Mouse (Mus musculus): ENCODE data around the gene Gm38394.

The Gm38394 gene

GRCm38 (mm10) chr1:133661203-133661933 is at the start of gene Gm38394:
TSS of gene Gm38394 (minus strand) at chr1:133661318.
- 1% methylated on average over 26 of the region's 26 CpGs for WGBS

GRCm38 (mm10) chr1:133710895-133711294 is 49.8 kb upstream of the Gm38394 start:
- 64% methylated on average over 6 of the region's 6 CpGs for WGBS

DNA sequence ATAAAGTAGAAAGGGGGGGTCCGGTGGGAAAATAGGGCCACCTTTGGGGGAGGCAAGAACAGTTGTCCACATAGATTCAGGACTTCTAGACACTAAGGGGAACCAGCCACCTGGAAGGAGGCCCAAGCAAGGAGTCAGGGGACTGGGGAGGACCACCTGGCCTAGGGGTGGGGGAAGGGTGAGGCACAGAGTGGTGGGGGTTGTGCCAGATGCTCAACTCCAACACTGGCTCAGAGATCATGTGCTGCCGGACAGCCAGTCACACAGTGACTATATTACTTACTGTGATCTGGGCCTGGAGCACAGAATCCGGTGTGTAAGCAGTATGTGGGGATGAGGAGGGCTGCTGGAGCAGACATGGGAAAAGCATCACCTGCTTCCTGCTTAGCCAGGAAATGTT is 48.2 kb upstream of the Gm38394 start:
- 86% methylated on average over 3 of the region's 3 CpGs for WGBS

- WGBS: 28% methylated on average over 1 of the region's 2 CpGs
These were observed 40.7 kb upstream of the Gm38394 start for GRCm38 (mm10) chr1:133701824-133702223.

- 91% methylated on average over 12 of the region's 12 CpGs for WGBS
These were observed 37.0 kb upstream of the Gm38394 start for GRCm38 (mm10) chr1:133697935-133698620.

DNA sequence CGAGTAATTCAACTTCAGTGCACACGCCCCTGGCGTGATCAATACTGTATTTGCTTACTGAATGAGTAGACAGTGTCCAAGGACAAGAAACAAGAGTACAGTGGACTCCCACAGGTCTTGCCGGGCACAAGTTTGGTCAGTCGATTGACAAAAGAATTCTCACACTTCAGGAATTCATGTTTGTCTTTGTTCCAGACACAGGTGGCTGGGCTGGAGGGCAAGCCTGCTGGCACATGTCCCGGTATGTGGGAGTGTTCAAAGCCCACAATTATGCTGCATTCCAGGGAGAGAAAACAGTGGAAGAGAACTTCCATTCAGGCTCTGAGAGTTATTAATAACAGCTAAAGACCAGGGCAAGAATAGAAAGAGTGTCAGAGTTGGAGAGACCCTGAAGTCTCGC is 34.8 kb upstream of the Gm38394 start:
- WGBS: 29% methylated on average over 7 of the region's 7 CpGs

GRCm38 (mm10) chr1:133694876-133695275 is 33.8 kb upstream of the Gm38394 start:
- 97% methylated on average over 1 of the region's 1 CpGs for WGBS

GRCm38 (mm10) chr1:133694301-133694700 is 33.2 kb upstream of the Gm38394 start:
- 39% methylated on average over 1 of the region's 1 CpGs for WGBS

- WGBS: 88% methylated on average over 11 of the region's 11 CpGs
These were observed 32.5 kb upstream of the Gm38394 start for GRCm38 (mm10) chr1:133693536-133694114.

- 65% methylated on average over 4 of the region's 4 CpGs for WGBS
These were observed 31.1 kb upstream of the Gm38394 start for GRCm38 (mm10) chr1:133692195-133692594.

DNA sequence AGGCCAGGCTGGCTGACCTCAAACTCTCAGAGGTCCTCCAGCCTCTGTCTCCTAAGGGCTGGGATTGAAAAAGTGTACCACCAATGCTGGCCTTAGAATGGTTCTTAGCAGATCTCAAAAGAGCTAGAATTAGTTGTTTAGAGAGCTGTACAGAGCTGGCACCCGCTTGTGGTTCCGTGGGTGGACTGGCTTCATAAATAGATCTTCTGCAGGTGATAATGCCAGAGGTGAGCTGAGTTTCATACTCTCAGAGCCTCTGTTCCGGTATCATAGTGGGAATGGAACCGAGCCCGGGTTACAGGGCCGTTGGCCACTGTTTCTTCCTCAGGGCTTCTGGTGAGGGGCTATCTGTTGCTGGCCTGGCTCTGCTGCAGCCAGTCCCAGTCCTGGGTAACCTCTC is 29.9 kb upstream of the Gm38394 start:
- WGBS: 85% methylated on average over 6 of the region's 6 CpGs

GRCm38 (mm10) chr1:133689897-133690296 is 28.8 kb upstream of the Gm38394 start, which contains the start of gene Lax1:
TSS of gene Lax1 (minus strand) at chr1:133690108.
- WGBS: 61% methylated on average over 6 of the region's 6 CpGs

DNA sequence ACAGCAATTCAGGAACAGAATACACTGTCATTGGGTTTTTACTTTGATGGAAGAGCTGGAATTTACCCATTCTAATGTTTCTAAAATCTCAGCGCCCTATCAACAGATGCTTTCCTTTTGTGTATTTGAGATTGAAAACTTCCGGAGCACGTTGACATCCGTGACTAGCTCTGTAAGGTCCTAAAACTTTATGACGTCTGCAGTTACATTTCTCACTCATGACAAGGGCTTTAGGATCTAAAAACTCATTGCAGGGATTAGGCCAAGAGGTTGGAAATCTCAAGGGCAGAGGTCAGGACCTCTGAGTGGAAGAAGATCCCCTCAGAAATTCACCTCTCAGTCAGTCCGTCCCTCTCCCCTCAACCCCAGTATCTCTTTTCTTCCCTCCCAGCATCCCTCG is 27.2 kb upstream of the Gm38394 start:
- WGBS: 83% methylated on average over 7 of the region's 7 CpGs

DNA sequence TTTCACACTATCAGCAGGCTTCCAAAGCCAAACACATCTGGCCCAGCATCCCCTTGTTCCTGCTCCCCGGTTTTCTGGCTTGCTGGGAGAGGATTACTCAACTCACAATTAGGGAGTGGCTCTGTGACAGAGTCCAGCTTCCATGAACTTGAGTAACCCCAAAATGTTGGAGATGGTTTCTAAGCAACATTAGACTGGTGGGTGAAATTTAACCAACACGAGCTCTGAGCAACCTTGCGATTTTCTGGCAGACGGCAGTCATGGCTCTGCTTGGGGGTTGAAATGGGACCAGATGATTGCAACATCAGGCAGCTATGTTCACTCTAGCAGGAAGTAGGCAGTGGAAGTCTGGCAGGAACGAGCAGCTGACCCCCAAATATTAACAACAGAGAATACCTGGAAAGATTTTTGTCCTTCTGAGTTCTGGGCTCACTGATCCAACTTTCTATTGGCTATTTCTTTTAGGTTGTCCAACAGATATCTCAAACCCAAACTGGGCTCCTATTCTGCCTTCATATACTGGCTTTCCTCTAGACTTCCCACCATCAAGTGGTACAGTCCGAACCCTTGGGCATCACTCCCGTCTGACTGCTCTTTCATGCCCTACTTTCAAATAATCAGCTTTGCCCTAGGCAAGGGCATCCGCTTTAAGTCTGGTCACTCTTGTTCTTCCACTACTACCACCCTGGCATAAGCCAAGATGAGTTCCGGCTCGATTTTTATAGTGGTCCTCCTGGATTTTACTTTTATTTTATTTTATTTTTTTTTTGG is 24.8 kb upstream of the Gm38394 start:
- 56% methylated on average over 10 of the region's 10 CpGs for WGBS

GRCm38 (mm10) chr1:133671801-133672200 is 10.7 kb upstream of the Gm38394 start:
- WGBS: 66% methylated on average over 3 of the region's 3 CpGs

- 88% methylated on average over 3 of the region's 3 CpGs for WGBS
These were observed 10.1 kb upstream of the Gm38394 start for GRCm38 (mm10) chr1:133671266-133671665.

GRCm38 (mm10) chr1:133670776-133671175 is 9.7 kb upstream of the Gm38394 start:
- WGBS: 86% methylated on average over 6 of the region's 6 CpGs

DNA sequence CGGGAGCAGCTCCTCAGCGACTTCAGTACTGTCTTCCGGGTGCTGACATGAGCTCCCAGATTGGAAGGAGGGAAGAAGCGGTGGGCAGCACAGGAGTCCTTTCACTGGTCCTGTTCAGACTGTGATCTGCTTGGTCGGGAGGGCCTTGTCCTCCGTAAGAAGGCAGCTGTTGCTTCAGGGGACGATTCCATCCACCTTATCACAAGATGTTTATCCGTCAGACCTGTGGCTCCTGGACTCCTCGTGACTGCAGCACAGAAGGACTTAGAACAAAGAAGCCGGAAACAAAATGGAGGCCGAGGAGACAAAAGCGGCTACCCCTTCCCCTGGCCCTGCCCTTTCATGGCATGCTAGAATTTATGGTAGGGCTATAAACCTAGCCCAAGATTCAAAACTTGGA is 9.1 kb upstream of the Gm38394 start:
- WGBS: 93% methylated on average over 12 of the region's 12 CpGs

DNA sequence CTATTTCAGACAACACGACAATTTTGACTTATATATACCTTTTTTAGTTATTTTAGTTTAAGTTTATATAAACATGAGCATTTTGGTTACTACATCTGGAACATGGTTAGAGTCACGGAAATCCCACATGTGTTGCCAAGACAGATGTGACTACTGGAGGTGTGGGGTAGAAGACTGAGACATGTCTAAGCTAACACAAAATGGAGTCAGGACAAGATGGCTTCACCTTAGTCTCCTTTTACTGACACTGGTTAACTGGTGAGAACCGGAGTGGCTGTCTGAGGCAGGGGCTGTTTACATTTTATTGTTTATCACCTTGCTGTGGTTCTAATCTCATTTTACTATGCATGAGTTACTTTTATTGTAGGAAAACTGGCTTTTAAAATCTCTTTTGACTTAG is 7.5 kb upstream of the Gm38394 start:
- WGBS: 94% methylated on average over 3 of the region's 3 CpGs

GRCm38 (mm10) chr1:133667721-133668120 is 6.6 kb upstream of the Gm38394 start:
- WGBS: 75% methylated on average over 7 of the region's 7 CpGs

DNA sequence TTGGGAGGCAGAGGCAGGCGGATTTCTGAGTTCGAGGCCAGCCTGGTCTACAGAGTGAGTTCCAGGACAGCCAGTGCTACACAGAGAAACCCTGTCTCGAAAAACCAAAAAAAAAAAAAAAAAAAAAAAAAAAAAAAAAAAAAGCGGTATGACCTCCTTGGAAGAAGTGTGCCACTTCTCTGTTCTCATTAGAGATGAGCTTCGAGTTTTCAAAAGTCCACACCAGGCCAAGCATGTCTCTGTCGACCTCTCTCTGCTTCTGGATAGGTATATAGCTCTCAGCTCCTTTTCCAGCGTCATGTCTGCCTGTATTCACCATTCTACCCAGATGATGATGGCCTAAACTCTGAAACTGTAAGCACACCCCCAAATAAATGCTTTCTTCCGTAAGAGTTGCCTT is 4.6 kb upstream of the Gm38394 start:
- 90% methylated on average over 8 of the region's 8 CpGs for WGBS

Measured in cerebral cortex, adult 2 months (tissue).